Mouse (Mus musculus) forebrain, embryonic 15.5 days (tissue): ENCODE results near the gene Ank3. TPM values are rescaled to one million over a fixed set of nuclear protein-coding genes. Genes with fewer than 3 reads are reported as not detected.

Source experiments
- ATAC-seq: fragments of 200-750 bp; cut with Nextera tagmentation; replicated peaks from 2 replicates; pipeline ENCODE4 v1.8.0; 2017; ENCODE audit warnings: mild to moderate bottlenecking, moderate TSS enrichment, moderate library complexity
- H3K27ac ChIP-seq: fragments of 300-500 bp; sonication (generic); replicated peaks from 2 replicates; pipeline ENCODE4 v1.5.1; 2015; ENCODE audit warnings: mild to moderate bottlenecking, inconsistent platforms
- H3K27me3 ChIP-seq: fragments of 300-500 bp; sonication (generic); 2 replicates; pipeline ENCODE4 v1.6.1; 2015; ENCODE audit warnings: inconsistent platforms
- H3K36me3 ChIP-seq: fragments of 300-500 bp; sonication (generic); 2 replicates; pipeline ENCODE4 v1.6.1; 2015; ENCODE audit warnings: mild to moderate bottlenecking, inconsistent platforms
- H3K4me1 ChIP-seq: fragments of 300-500 bp; sonication (generic); 2 replicates; pipeline ENCODE4 v1.6.1; 2015; ENCODE audit warnings: inconsistent platforms
- H3K4me2 ChIP-seq: fragments of 300-500 bp; sonication (generic); replicated peaks from 2 replicates; pipeline ENCODE4 v1.6.1; 2015; ENCODE audit warnings: mild to moderate bottlenecking, inconsistent platforms
- H3K4me3 ChIP-seq: fragments of 300-500 bp; sonication (generic); 2 replicates; pipeline ENCODE4 v1.5.1; 2015; ENCODE audit warnings: mild to moderate bottlenecking, inconsistent platforms
- H3K9ac ChIP-seq: fragments of 300-500 bp; sonication (generic); replicated peaks from 2 replicates; pipeline ENCODE4 v1.6.1; 2015; ENCODE audit warnings: mild to moderate bottlenecking, inconsistent platforms
- H3K9me3 ChIP-seq: fragments of 300-500 bp; sonication (generic); 2 replicates; pipeline ENCODE4 v1.6.1; 2016; ENCODE audit warnings: inconsistent platforms
- WGBS: fragments of 180-500 bp; shearing (Covaris S2); methylation state at CpG from one replicate; pipeline ENCODE4 v1.1.7; 2015; ENCODE audit warnings: mixed read lengths; 5-methylcytosine and 5-hydroxymethylcytosine counted together
- polyA plus RNA-seq: library from polyadenylated mRNA; unstranded; fragments of >200 nt; fragmentation: Nextera tagmentation; extraction: Ambion mirVana; gene quantifications from 2 replicates; pipeline ENCODE4 v1.2.1, GENCODE M21; 2015

Ank3 gene
- polyA plus RNA-seq, 1 experiment from 2014 or later, result 91.2 TPM

DNA sequence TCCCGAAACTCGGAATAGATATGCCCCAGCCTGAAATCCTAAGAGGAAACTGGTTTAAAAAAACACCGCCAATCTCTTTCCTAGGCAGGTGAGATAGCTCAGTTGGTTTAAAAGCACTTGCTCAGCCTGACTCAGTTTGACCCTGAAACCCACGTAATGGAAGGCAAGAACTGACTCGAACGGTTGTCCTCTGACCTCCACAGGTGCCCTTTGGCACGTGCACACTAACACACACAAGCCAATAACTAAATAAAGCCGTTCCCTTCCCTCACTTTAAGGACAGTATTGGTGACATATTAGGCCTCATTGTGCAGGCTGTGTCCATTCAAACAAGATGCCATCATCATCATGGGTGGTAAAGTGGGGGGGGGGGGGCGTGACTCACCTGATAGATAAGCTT is 528.4 kb downstream of the Ank3 start:
- Histone ChIP-seq H3K4me3 (no peak overlapping the region), H3K27me3 (no peaks in the 10 kb centered on the region), H3K36me3 (no peaks in the 10 kb centered on the region), H3K27ac (no peak overlapping the region), H3K4me1 (peaks cover 21% of the 10 kb centered on the region), H3K9ac (no peak overlapping the region), H3K4me2 (peak overlapping the region; percentile 16), H3K9me3 (no peaks in the 10 kb centered on the region)
- WGBS, result 12% methylated on average over 9 of the region's 9 CpGs
- ATAC-seq, result no peak

DNA sequence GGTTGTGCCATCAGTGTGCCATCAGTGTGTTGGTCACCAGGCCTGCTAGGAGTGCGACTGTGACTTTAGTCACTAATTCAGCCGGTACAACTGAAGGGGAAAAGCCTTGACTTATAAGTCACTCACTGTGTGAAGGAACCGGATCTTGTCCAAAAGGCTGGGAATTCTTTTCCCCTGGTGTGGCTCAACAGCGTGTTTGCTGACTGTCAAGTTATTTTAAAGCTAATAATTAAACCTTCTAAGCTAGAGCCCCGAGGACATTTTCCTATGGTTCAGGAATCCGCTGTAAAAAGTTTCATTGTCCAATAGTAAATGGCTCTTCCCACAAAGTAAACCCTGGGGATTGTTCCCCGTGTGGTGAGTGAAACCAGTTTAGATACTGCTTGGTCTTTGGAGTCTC is 529.8 kb downstream of the Ank3 start:
- no peak for ATAC-seq
- Histone ChIP-seq H3K4me3 (no peak overlapping the region), H3K4me1 (peaks cover 21% of the 10 kb centered on the region), H3K27me3 (no peaks in the 10 kb centered on the region), H3K27ac (no peak overlapping the region), H3K9me3 (no peaks in the 10 kb centered on the region), H3K4me2 (no peak overlapping the region), H3K9ac (no peak overlapping the region), H3K36me3 (0 out of 2 replicates have a peak, but pooled peaks cover 7% of the 10 kb centered on the region)
- WGBS, result 55% methylated on average over 7 of the region's 7 CpGs

DNA sequence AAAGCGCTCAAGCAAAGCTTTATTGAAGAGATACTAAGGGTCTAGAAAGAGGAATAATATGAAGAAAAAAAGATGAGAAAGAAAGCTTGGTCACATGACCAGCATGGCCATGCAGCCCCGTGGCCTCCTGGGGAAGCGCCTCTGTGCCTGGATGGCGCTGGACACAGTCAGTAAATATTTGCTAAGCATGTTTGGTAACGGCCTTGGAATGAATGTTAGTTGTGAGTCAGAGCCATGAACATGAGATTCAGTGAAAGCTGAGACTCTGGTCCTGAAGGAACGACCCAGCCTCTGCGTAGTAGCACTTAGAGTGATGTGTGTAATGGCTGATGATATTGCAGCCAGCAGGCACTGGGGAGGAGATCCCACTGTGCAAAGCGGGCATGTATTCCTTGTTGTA is 531.9 kb downstream of the Ank3 start:
- H3K4me2 ChIP-seq, result no peak overlapping the region
- 0 out of 2 replicates have a peak, but pooled peaks cover 13% of the 10 kb centered on the region for H3K36me3 ChIP-seq
- H3K9me3 ChIP-seq, result no peaks in the 10 kb centered on the region
- no peak overlapping the region for H3K9ac ChIP-seq
- H3K4me3 ChIP-seq, result no peak overlapping the region
- no peak for ATAC-seq
- peaks cover 9% of the 10 kb centered on the region for H3K4me1 ChIP-seq
- WGBS, result 93% methylated on average over 8 of the region's 8 CpGs
- H3K27me3 ChIP-seq, result no peaks in the 10 kb centered on the region
- H3K27ac ChIP-seq, result no peak overlapping the region

DNA sequence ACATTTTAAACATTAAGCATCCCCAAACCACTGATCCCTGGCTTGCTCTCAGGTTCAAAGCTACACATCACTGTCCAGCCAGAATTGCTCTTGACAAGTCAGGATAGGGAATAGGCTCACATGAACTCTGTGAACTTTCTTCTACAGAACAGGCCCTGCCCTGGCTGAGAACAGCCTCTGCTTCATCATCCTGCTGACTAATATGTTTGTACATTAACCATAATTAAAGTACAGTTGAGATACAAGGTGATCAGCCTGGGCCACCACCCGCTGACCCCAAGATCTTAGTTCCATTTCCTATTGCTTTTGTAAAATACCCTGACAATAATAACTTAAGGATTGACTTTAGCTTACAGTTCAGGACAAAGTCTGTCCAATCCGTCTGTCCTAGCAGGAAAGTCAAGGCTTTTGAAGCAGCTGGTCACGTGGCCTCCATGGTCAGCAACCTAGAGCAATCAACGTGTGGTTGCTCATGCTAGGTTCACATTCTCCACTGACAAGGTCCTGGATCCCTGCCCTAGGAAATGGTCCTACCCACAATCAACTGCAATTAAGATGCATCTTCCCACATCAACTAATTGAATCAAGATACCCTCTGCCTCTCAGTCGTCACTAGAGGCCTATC is 538.0 kb downstream of the Ank3 start:
- no peak for ATAC-seq
- no peak overlapping the region for H3K4me3 ChIP-seq
- no peak overlapping the region for H3K27ac ChIP-seq
- 0 out of 2 replicates have a peak, but pooled peaks cover 13% of the 10 kb centered on the region for H3K36me3 ChIP-seq
- no peaks in the 10 kb centered on the region for H3K9me3 ChIP-seq
- H3K4me1 ChIP-seq, result no peaks in the 10 kb centered on the region
- H3K27me3 ChIP-seq, result no peaks in the 10 kb centered on the region
- 91% methylated on average over 5 of the region's 5 CpGs for WGBS
- H3K9ac ChIP-seq, result no peak overlapping the region
- no peak overlapping the region for H3K4me2 ChIP-seq

DNA sequence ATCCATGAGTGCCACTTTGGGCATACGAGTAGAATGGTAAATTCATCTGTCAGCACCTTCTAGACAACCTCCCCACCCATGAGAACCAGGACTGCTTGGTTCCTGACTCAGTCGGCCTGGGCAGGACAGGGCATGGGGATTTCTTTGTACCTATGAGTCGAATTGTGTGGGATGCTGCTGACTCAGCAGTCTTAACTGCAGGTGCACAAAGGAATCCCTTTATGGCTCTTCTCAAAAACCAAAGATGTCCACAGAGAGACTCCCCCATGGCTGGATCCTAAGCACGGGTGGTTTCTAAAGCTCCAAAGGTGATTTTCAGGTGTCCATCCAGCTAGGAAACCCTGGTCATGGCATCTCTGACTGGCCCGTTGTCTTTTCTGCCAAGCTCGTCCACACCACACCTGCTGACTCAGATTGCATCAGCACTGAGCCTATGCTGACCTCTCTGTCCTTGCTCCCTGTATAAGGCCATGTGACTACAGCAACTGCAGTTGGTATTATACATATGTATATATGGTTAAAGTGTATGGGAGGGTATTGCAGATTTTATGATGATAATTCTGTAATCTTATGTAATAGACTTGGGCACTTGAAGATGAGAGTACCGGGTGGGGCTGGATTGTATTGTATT is 538.8 kb downstream of the Ank3 start:
- H3K9me3 ChIP-seq, result no peaks in the 10 kb centered on the region
- H3K4me3 ChIP-seq, result no peak overlapping the region
- no peak for ATAC-seq
- no peaks in the 10 kb centered on the region for H3K27me3 ChIP-seq
- no peaks in the 10 kb centered on the region for H3K4me1 ChIP-seq
- H3K9ac ChIP-seq, result no peak overlapping the region
- H3K27ac ChIP-seq, result no peak overlapping the region
- 87% methylated on average over 7 of the region's 7 CpGs for WGBS
- 0 out of 2 replicates have a peak, but pooled peaks cover 11% of the 10 kb centered on the region for H3K36me3 ChIP-seq
- no peak overlapping the region for H3K4me2 ChIP-seq

DNA sequence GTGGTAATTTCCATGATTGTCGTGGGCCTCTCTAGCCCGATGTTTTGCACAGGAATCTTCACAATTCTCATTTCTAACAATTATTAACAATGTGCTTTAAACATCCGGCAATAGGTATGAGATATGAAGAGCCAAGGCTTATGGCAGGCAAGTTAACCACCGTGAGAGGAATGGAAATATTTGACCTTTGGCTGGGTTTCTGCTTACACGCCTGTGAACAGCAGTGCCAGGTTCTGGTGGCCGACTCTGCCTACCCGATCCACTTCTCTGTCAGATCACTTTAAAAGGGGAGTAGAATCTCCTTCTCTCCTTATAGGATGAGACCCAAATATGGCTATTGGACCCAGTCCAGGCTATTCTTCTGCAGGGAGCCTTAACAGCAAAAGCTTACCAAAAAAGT is 540.6 kb downstream of the Ank3 start:
- 94% methylated on average over 7 of the region's 7 CpGs for WGBS
- no peak overlapping the region for H3K4me3 ChIP-seq
- ATAC-seq, result no peak
- H3K27me3 ChIP-seq, result no peaks in the 10 kb centered on the region
- no peak overlapping the region for H3K27ac ChIP-seq
- no peaks in the 10 kb centered on the region for H3K9me3 ChIP-seq
- H3K4me2 ChIP-seq, result no peak overlapping the region
- H3K9ac ChIP-seq, result no peak overlapping the region
- 0 out of 2 replicates have a peak, but pooled peaks cover 5% of the 10 kb centered on the region for H3K36me3 ChIP-seq
- no peaks in the 10 kb centered on the region for H3K4me1 ChIP-seq

DNA sequence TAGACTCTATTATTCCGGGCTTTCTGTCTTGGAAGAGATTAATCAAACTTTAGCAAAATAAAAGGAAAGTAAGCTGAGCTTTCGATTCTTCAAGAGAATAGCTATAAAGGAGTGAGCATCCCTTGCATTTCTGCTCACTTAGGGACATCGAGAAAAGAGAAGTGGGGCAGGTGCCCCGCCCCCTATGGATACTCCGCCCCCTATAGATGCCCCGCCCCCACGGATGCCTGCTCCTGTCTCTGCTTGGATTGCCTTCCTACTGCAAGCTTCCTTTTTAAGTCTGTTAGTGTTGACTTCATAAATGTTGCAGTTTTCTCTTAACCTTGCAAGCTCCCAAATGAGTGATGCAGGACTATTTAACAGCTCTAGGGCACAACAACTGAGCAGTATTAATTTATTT is 541.4 kb downstream of the Ank3 start:
- Histone ChIP-seq H3K27ac (no peak overlapping the region), H3K36me3 (no peaks in the 10 kb centered on the region), H3K27me3 (no peaks in the 10 kb centered on the region), H3K9me3 (no peaks in the 10 kb centered on the region), H3K9ac (no peak overlapping the region), H3K4me1 (no peaks in the 10 kb centered on the region), H3K4me2 (no peak overlapping the region), H3K4me3 (no peak overlapping the region)
- WGBS, result 71% methylated on average over 7 of the region's 7 CpGs
- ATAC-seq, result no peak

DNA sequence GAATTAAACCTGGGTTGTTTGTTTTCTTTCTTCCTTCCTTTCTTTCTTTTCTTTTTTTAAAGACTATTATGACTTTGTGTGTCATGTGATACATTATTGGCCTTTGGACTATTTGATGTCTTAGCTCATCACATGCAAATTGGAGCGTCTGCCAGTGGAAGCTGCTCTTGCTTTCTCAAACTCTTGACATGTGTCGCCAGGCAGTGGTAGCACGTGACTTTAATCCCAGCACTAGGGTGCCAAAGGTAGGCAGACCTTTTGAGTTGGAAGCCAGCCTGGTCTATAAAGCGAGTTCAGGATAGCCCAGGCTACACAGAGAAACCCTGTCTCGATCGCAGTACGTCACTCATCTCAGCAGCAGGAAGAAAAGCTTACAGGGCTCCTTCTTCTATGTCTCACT is 542.4 kb downstream of the Ank3 start:
- Histone ChIP-seq H3K27ac (no peak overlapping the region), H3K4me3 (no peak overlapping the region), H3K9me3 (no peaks in the 10 kb centered on the region), H3K36me3 (no peaks in the 10 kb centered on the region), H3K27me3 (no peaks in the 10 kb centered on the region), H3K9ac (no peak overlapping the region), H3K4me2 (no peak overlapping the region), H3K4me1 (peaks cover 5% of the 10 kb centered on the region; the same call in 1 of the 2 replicates)
- WGBS, result 89% methylated on average over 7 of the region's 7 CpGs
- ATAC-seq, result no peak

DNA sequence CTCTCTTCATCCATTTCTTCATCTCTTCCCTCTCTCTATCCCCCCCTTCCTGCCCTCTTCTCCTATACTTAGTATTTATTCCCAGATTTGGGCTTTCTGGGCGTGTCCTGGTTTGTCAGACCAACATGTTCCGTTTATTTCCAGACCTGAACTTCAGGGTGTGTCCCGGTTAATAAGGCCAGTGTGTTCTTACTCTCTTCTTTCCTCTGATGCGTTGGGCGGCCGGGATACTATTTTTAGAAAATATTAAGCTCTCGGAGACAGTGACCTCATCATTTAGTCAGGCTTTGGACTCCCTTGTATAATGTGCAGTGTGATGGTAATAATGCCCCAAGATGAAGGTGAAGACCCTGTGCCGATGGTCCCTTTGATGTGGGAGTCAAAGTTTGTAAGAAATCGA is 546.3 kb downstream of the Ank3 start:
- Histone ChIP-seq H3K9ac (no peak overlapping the region), H3K9me3 (no peaks in the 10 kb centered on the region), H3K4me3 (no peak overlapping the region), H3K27ac (no peak overlapping the region), H3K27me3 (no peaks in the 10 kb centered on the region), H3K36me3 (no peaks in the 10 kb centered on the region), H3K4me2 (no peak overlapping the region), H3K4me1 (peaks cover 15% of the 10 kb centered on the region)
- 84% methylated on average over 9 of the region's 9 CpGs for WGBS
- ATAC-seq, result no peak

DNA sequence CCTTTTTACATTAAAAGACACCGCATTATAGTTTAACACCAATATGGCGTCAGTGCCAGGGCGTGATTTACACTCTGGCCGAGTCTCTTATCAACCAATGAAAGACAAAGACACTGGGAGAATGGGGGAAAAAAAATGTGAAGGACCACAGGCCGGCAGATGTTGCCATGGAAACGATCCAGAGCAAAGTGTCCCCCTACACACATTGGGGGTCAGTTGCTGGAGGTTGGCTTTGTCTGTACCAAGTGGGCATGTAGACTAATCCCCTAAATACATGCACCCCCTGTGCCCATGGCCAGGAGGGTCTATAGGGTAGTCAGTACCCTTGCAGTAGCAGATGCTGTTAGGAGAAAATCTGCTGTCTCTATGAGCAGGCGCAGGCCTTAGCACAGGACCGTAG is 547.3 kb downstream of the Ank3 start:
- H3K9ac ChIP-seq, result no peak overlapping the region
- no peaks in the 10 kb centered on the region for H3K27me3 ChIP-seq
- H3K4me3 ChIP-seq, result no peak overlapping the region
- no peak overlapping the region for H3K4me2 ChIP-seq
- H3K36me3 ChIP-seq, result no peaks in the 10 kb centered on the region
- ATAC-seq, result peak; percentile 57; the same call in 1 of the 2 replicates
- WGBS, result 43% methylated on average over 8 of the region's 8 CpGs
- peaks cover 15% of the 10 kb centered on the region for H3K4me1 ChIP-seq
- no peaks in the 10 kb centered on the region for H3K9me3 ChIP-seq
- no peak overlapping the region for H3K27ac ChIP-seq

DNA sequence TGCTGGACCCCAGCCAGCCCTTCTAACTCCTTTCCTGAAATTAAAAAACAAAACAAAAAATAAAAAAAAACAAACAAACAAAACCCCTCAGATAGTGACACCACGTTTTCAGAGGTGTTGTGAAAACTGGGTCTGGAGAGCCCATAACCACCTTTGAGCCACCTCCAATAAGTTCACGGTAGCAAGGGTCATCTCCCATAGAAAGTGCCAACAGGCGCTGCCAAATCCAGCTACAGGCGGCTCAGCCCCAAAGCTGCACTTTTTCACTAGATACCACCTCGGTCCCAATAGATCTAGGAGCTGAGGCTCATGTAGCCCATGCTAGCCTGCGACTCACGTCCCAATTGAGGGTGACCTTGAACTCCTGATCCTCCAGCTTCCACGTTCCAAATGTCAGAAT is 547.7 kb downstream of the Ank3 start:
- Histone ChIP-seq H3K36me3 (no peaks in the 10 kb centered on the region), H3K4me3 (no peak overlapping the region), H3K9me3 (no peaks in the 10 kb centered on the region), H3K27ac (no peak overlapping the region), H3K9ac (no peak overlapping the region), H3K27me3 (no peaks in the 10 kb centered on the region), H3K4me2 (no peak overlapping the region), H3K4me1 (peaks cover 15% of the 10 kb centered on the region)
- ATAC-seq, result no peak
- WGBS, result 77% methylated on average over 8 of the region's 8 CpGs

DNA sequence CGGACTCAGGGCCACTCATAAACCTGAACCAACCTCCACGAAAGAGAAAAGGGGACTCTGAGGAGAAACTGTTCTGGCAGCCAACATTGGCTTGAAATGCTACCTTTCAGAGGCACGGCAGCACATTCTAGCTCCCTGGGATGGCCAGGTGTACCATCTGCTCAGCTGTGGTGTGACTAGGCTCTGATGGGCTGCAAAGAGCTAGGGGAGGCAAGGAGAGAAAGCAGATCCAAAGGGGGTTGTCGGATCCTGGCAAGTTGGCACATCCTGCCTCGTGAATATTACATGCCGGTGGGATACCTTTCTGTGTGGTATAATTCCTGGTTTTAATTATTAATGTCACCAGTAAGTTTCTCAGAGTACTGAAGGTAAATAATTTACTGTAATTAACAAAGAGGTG is 548.5 kb downstream of the Ank3 start:
- no peaks in the 10 kb centered on the region for H3K36me3 ChIP-seq
- H3K9ac ChIP-seq, result no peak overlapping the region
- no peaks in the 10 kb centered on the region for H3K9me3 ChIP-seq
- no peak overlapping the region for H3K4me3 ChIP-seq
- no peak for ATAC-seq
- no peak overlapping the region for H3K4me2 ChIP-seq
- H3K4me1 ChIP-seq, result peaks cover 15% of the 10 kb centered on the region
- H3K27me3 ChIP-seq, result no peaks in the 10 kb centered on the region
- WGBS, result 65% methylated on average over 6 of the region's 6 CpGs
- no peak overlapping the region for H3K27ac ChIP-seq
